Mouse (Mus musculus) liver, postnatal 0 days (tissue): ENCODE data around the gene Orm1.

Source experiments
- CTCF ChIP-seq: sonication (generic); IDR thresholded peaks from 2 replicates; pipeline ENCODE4 v1.5.1; 2016; ENCODE audit warnings: antibody characterized with exemption, low read depth
- EP300 ChIP-seq: IDR thresholded peaks from 2 replicates; pipeline ENCODE4 v1.6.1; 2016; ENCODE audit warnings: antibody characterized with exemption, low read depth, mild to moderate bottlenecking

- TF ChIP-seq EP300 = no peak
- no peak for TF ChIP-seq CTCF
Observed at GRCm38 (mm10) chr4:63323275-63323815, 21.0 kb upstream of the Orm1 start.
